Mouse (Mus musculus): ENCODE data around the gene Scrn3.
A peak's percentile ranks its signal among the peaks of the same experiment; 100 is the strongest.

Gene Scrn3

GRCm38 (mm10) chr2:73312152-73313116 is at the start of gene Scrn3, which contains the start of gene Cir1:
Scrn3 (plus strand) TSS chr2:73312601.
Cir1 (minus strand) TSS chr2:73312701.
- DNase-seq (ENCODE audit: low spot score): peak; percentile 72

DNA sequence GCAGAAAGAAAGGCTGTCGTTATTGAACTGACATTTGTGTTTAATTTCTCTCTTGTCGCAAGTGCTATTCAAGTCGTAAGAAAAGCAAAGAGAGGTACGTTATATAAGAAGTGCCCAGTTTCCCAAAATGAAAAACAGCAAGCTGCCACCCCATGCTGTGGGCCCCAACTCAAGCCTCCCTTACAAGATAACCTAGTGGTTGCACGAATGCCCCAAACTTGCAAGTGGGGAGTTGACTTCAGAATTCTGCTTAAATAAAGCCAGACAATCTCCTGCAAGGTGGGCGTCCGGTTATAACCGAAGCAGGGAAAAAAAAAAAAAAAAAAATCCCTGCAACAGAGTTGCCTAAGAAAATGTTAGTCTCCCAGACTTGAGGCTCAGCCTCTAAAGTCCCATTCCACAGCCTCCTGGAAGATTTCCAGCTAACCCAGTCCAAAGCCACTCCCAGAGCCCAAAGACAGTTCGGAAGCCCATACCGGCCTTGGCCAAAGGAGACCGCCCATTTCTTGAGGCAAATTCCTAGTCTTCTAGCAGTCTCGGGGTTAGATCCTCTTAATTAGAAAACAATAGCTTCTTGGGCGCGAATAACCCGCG is 49.1 kb upstream of the Scrn3 start:
- no peak for DNase-seq (ENCODE audit: low spot score)

DNA sequence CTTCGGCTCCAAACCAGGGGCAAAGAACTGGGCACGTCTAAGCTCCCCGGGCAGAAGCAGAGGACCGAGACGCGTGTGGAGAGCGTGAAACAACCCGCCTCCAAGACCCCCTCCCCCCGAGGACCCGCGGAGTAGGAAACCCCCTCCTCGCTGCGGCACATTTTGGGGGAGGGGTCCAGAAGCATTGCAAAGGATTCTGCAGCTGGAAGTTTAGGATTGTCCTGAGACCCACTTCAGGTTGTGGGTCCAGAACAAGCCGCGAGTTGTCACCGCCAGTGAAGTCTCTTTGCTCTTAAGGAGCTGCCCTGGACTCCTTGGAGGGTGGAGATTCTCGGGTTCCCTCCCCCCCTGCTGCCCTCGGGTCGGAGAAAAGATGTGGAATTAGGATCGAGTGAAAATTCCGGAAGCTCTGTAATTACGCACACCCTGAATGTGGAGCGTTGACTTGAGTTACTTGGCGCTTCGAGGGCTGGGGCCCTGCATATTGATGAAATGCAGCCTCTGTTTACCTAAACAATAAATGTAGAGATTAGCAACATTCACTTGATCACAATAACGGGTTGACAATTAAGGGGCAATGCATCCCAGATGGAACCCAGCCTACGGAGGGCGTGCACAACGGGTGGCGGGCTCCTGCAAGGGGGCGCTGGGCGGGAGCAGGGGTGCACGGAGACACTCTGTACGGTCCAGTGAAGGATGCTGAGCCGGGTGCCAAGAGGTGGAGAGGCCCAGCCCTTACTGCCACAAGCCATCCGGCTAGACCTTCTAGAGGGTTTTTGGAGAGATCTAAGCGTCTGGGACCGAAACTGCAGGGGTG is 48.4 kb upstream of the Scrn3 start:
- no peak for DNase-seq (ENCODE audit: low spot score)

- no peak for DNase-seq (ENCODE audit: low spot score)
These were observed 47.7 kb upstream of the Scrn3 start for GRCm38 (mm10) chr2:73264611-73265195.

- no peak for DNase-seq (ENCODE audit: low spot score)
These were observed 46.4 kb upstream of the Scrn3 start for GRCm38 (mm10) chr2:73266011-73266410.

GRCm38 (mm10) chr2:73266623-73267022 is 45.8 kb upstream of the Scrn3 start:
- no peak for DNase-seq (ENCODE audit: low spot score)

DNA sequence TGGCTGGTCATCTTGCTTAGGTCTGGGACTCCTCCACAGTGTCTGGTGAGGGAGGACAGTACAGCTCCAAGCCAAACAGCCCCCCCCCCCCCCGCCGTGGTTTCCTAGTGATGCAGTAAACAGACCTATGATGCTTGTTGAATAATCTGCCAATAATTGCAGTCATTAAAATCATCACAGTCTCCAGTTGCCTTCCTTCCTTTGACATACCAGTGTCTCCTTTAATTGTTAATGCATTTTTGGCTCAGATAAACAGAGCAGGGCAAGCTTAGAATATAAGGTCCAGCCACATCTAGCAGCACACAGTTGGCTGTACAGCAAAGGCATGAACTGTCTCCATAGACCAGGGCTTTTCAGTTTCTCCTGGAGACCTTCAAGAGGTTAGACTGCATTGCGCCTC is 45.2 kb upstream of the Scrn3 start:
- DNase-seq (ENCODE audit: low spot score): no peak

- no peak for DNase-seq (ENCODE audit: low spot score)
These were observed 44.6 kb upstream of the Scrn3 start for GRCm38 (mm10) chr2:73267818-73268217.

- DNase-seq (ENCODE audit: low spot score): no peak
These were observed 44.1 kb upstream of the Scrn3 start for GRCm38 (mm10) chr2:73268281-73268680.

GRCm38 (mm10) chr2:73268836-73269395 is 43.5 kb upstream of the Scrn3 start:
- DNase-seq (ENCODE audit: low spot score): no peak

GRCm38 (mm10) chr2:73269666-73270065 is 42.7 kb upstream of the Scrn3 start:
- no peak for DNase-seq (ENCODE audit: low spot score)

DNA sequence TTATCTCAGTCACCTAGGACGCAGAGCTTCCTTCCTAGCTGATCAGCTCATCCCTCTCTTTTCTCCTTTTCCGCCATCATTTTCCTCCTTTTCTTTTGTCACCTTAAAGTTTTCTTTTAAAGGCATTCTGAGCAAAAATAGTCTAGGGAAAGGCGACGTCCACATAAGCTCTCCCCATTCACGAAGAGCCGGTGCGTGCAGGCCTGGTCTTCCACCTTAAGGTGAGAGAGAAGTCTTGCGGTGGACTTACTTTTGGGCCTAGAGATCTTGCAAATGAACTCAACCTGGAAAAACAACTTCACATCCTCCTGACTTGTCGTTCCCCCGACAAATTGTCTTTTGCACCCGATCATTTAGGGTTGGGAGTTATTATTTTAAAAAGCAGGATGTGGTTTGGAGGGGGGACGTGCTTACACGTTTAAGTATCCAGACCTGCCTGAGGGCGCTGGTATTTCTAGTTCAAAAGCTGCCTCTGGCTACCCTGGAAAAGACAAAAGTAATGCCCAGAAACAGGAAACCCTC is 42.3 kb upstream of the Scrn3 start:
- DNase-seq (ENCODE audit: low spot score): no peak

GRCm38 (mm10) chr2:73270593-73271458 is 41.6 kb upstream of the Scrn3 start:
- no peak for DNase-seq (ENCODE audit: low spot score)

GRCm38 (mm10) chr2:73271459-73272161 is 40.8 kb upstream of the Scrn3 start, which contains the start of gene Sp9:
Sp9 (plus strand) TSS chr2:73271925.
- no peak for DNase-seq (ENCODE audit: low spot score)

GRCm38 (mm10) chr2:73272351-73273248 is 39.8 kb upstream of the Scrn3 start:
- DNase-seq (ENCODE audit: low spot score): no peak

GRCm38 (mm10) chr2:73273249-73274118 is 38.9 kb upstream of the Scrn3 start:
- no peak for DNase-seq (ENCODE audit: low spot score)

GRCm38 (mm10) chr2:73274119-73274920 is 38.1 kb upstream of the Scrn3 start:
- no peak for DNase-seq (ENCODE audit: low spot score)

Measured in ovary, postnatal 10 days (tissue).